Mouse (Mus musculus) stomach, embryonic 16.5 days (tissue): ENCODE results near the gene Smad5. TPM values are rescaled to one million over a fixed set of nuclear protein-coding genes. Genes with fewer than 3 reads are reported as not detected.

Source experiments
- ATAC-seq: fragments of 200-750 bp; cut with Nextera tagmentation; 2 replicates; pipeline ENCODE4 v1.8.0; 2017; ENCODE audit warnings: moderate number of reproducible peaks, moderate TSS enrichment; ENCODE audit not compliant: insufficient read depth, low FRiP score
- H3K27ac ChIP-seq: fragments of 300-500 bp; sonication (generic); 2 replicates; pipeline ENCODE4 v1.5.1; 2014; ENCODE audit warnings: low read length
- H3K27me3 ChIP-seq: fragments of 300-500 bp; sonication (generic); 2 replicates; pipeline ENCODE4 v1.6.1; 2014; ENCODE audit warnings: low read length, control low read depth, mixed read lengths; ENCODE audit not compliant: control insufficient read depth, insufficient read depth
- H3K36me3 ChIP-seq: fragments of 300-500 bp; sonication (generic); 2 replicates; pipeline ENCODE4 v1.6.1; 2014; ENCODE audit warnings: low read length; ENCODE audit not compliant: control insufficient read depth, insufficient read depth
- H3K4me1 ChIP-seq: fragments of 300-500 bp; sonication (generic); 2 replicates; pipeline ENCODE4 v1.6.1; 2014; ENCODE audit warnings: low read length, control low read depth, mixed read lengths; ENCODE audit not compliant: control insufficient read depth, insufficient read depth
- H3K4me2 ChIP-seq: fragments of 300-500 bp; sonication (generic); 2 replicates; pipeline ENCODE4 v1.6.1; 2014; ENCODE audit warnings: low read depth, low read length, mixed read lengths
- H3K4me3 ChIP-seq: fragments of 300-500 bp; sonication (generic); replicated peaks from 2 replicates; pipeline ENCODE4 v1.5.1; 2014; ENCODE audit warnings: mild to moderate bottlenecking, low read length
- H3K9ac ChIP-seq: fragments of 300-500 bp; sonication (generic); 2 replicates; pipeline ENCODE4 v1.6.1; 2014; ENCODE audit warnings: low read length
- H3K9me3 ChIP-seq: fragments of 300-500 bp; sonication (generic); replicated peaks from 2 replicates; pipeline ENCODE4 v1.6.1; 2016; ENCODE audit warnings: low read length, control low read depth; ENCODE audit not compliant: control insufficient read depth
- WGBS: fragments of 180-500 bp; shearing (Covaris S2); extraction: QIAGEN DNeasy Blood & Tissue Kit; methylation state at CpG from one replicate; pipeline ENCODE4 v1.1.7; 2014; 5-methylcytosine and 5-hydroxymethylcytosine counted together
- polyA plus RNA-seq: library from polyadenylated mRNA; unstranded; fragments of >200 nt; fragmentation: Nextera tagmentation; extraction: Ambion mirVana; gene quantifications from 2 replicates; pipeline ENCODE4 v1.2.1, GENCODE M21; 2015

The Smad5 gene
- polyA plus RNA-seq, 1 experiment from 2014 or later: 27.8 TPM

DNA sequence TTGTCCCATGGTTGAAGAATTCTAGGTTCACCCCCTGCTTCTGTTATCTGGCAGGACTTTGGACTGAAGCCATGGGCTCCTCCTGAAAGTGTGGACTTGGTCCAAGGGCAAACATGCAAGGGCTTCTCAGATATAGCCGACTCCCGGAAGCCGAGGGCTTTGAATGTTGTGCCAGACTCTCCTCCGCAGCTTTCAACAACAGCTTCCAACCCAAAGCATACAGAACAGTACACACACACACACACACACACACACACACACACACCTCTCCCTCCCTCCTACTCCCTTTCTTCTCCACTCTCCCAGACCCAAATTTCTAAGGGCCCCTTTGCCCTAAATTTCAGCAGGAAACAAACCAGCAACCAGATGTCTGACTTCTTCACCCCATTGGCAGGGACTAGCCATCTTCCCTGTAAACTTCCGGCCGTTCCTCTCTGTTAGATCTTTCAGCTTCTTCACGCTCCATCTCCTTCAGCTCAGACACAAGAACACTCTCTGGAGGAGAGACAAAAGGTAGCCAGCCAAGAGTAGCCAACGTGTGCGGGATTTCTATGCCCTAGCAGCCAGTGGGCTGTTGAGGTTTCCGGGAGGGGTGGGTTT is 24.5 kb upstream of the Smad5 start:
- Histone ChIP-seq H3K4me1 (peaks cover 25% of the 10 kb centered on the region), H3K9ac (no peak overlapping the region), H3K9me3 (no peaks in the 10 kb centered on the region), H3K36me3 (no peaks in the 10 kb centered on the region), H3K27ac (peak overlapping the region; percentile 69), H3K27me3 (no peaks in the 10 kb centered on the region), H3K4me3 (no peak overlapping the region), H3K4me2 (no peak overlapping the region)
- peak; percentile 48 for ATAC-seq
- WGBS: 28% methylated on average over 10 of the region's 10 CpGs

DNA sequence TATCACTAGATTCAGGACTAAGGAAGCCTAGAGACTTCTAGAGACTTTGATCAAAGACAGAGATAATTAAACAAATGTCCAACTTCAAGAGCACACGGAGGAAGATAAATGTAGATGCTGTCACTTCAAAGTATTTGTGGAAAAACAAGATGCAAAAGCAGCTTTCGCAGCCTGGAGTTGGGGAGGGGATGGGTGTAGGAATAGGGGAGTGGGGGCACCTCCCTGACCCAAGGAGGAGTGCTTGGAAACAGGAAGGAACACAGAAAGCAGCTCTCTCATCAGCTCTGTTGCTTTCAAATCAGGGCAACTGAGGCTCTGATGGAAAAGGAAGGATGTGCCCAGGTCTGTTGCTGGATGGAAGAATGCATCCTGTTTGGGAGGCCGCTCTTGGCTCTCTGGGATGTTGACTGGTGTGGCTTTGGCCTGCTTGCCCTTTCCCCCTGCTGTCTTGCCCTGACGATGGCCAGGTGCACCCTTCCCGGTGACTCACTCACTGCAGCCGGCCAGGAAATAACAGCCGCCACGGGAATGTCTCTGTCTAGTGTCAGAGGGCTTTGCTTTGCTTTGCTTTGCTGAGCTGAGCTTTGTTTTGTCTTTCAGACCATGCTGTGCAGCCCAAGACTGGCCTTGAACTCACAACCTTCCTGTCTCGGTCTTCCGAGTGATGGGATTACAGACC is 23.8 kb upstream of the Smad5 start:
- peak; percentile 48 for ATAC-seq
- no peak overlapping the region for H3K4me2 ChIP-seq

DNA sequence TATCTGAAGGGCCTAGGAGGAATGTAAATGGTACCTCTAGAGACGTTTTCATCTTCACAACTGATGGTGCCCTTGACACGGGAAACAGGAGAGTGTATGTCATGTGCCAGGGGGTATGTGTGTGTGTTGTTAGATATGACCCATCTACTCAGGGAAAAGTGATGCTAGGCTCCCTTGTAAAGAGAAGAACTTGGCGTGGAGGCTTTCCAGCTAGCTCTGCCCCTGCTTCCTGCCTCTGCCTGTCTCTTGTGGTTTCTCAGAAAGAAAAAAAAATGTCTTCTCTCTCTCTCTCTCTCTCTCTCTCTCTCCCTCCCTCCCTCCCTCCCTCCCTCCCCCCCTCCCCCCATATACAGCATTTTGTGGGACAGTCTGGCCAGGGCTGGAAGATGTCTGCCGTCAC is 20.9 kb upstream of the Smad5 start:
- no peak overlapping the region for H3K4me3 ChIP-seq
- peak overlapping the region; percentile 38 for H3K27ac ChIP-seq
- H3K9ac ChIP-seq: no peak overlapping the region
- no peak for ATAC-seq
- H3K4me1 ChIP-seq: peaks cover 28% of the 10 kb centered on the region
- no peaks in the 10 kb centered on the region for H3K36me3 ChIP-seq
- H3K4me2 ChIP-seq: peak overlapping the region; percentile 23; the same call in 1 of the 2 replicates
- H3K27me3 ChIP-seq: no peaks in the 10 kb centered on the region
- H3K9me3 ChIP-seq: no peaks in the 10 kb centered on the region
- WGBS: 58% methylated on average over 4 of the region's 4 CpGs

More for the DNA sequence above, 23.8 kb upstream of the Smad5 start:
- 32% methylated on average over 10 of the region's 10 CpGs for WGBS
- H3K27me3 ChIP-seq: no peaks in the 10 kb centered on the region
- no peak overlapping the region for H3K9ac ChIP-seq
- H3K36me3 ChIP-seq: no peaks in the 10 kb centered on the region
- no peak overlapping the region for H3K4me3 ChIP-seq
- peaks cover 28% of the 10 kb centered on the region for H3K4me1 ChIP-seq
- H3K9me3 ChIP-seq: no peaks in the 10 kb centered on the region
- H3K27ac ChIP-seq: peak overlapping the region; percentile 69

DNA sequence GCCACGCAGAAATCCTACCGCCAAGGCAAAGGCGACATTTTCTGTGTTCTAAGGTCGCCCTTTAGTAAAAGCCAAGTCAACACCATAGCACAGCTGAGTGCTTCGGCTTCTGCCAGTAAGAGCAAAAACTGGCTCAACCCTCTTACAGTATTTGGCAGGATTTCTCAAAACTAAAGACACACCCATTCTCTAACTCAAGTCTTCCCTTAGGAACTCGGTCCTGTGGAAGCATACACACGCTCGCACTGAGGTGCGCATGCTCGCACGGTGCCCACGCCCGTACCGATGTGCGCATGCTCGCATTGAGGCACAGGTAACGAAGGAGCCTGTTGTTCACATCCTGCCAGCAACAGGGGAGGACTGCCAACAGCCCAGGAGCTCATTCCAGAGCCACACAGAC is 20.5 kb upstream of the Smad5 start:
- Histone ChIP-seq H3K36me3 (no peaks in the 10 kb centered on the region), H3K27ac (peak overlapping the region; percentile 38), H3K9ac (no peak overlapping the region), H3K9me3 (no peaks in the 10 kb centered on the region), H3K4me3 (no peak overlapping the region), H3K4me2 (peak overlapping the region; percentile 23; the same call in 1 of the 2 replicates), H3K4me1 (peaks cover 28% of the 10 kb centered on the region), H3K27me3 (no peaks in the 10 kb centered on the region)
- 60% methylated on average over 17 of the region's 17 CpGs for WGBS
- ATAC-seq: peak; percentile 49; the same call in 1 of the 2 replicates

DNA sequence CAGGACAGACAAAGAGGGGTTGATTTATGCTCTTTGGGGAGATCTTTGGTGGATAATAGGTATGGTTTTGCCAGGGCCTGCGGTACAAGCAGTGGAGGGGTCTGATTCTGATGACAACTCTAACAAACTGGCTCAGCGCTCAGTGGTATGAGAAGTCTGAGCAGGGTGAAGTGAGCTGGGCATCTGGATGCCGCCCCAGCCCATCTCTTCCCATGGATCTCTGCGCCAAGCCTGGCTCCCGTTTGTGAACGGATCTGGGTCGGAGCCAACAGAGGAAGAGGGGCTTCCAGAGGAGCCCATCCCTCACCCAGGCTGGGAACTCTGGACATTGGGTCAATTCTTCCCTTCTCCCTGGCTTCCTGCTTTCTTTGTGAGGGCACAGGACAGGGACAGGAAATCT is 19.5 kb upstream of the Smad5 start:
- Histone ChIP-seq H3K27me3 (no peaks in the 10 kb centered on the region), H3K9ac (no peak overlapping the region), H3K4me2 (no peak overlapping the region), H3K4me1 (peaks cover 19% of the 10 kb centered on the region), H3K36me3 (no peaks in the 10 kb centered on the region), H3K27ac (no peak overlapping the region), H3K4me3 (no peak overlapping the region), H3K9me3 (no peaks in the 10 kb centered on the region)
- ATAC-seq: no peak
- WGBS: 81% methylated on average over 7 of the region's 7 CpGs

DNA sequence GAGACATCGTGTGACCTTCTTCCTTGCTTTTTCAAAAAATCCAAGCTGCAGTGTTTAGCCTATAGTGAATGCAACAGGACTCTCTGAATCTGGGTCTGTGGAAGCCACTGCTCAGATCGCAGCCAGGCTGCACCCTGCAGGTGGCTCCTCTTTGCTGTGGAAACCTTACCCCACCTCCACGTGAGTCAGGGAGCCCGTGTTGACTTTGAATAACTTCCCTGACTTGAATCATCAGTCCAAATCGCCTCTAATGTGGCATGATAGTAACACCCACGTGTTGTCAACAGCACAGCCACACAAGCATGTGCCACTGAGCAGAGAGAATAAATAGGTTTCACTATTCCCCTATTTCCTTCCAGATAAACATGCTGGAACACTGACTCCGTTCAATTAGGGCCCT is 10.8 kb upstream of the Smad5 start:
- Histone ChIP-seq H3K9me3 (no peaks in the 10 kb centered on the region), H3K4me2 (no peak overlapping the region), H3K9ac (no peak overlapping the region), H3K4me1 (peaks cover 9% of the 10 kb centered on the region; the same call in 1 of the 2 replicates), H3K27ac (no peak overlapping the region), H3K36me3 (no peaks in the 10 kb centered on the region), H3K27me3 (no peaks in the 10 kb centered on the region), H3K4me3 (no peak overlapping the region)
- ATAC-seq: no peak
- 42% methylated on average over 7 of the region's 7 CpGs for WGBS

DNA sequence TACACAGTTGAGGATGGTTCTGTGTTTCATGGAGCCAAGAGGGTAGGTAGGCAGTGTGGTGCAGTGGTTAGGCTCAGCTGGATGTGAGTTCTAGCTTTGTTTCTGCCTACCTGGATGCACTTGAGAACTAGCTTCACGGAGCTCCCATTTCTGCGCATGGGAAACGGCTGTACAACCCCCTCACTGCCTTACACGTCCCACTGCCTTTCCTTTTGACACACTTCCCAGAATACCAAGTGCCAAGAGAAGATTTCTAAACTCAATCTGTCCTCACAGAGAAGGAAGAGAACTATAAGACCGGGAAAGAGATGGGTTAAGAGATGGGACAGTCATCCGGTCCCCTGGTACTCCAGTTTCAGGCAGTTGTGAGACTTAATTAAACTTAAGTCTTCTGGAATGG is 10.2 kb upstream of the Smad5 start:
- H3K27ac ChIP-seq: no peak overlapping the region
- H3K9ac ChIP-seq: no peak overlapping the region
- 87% methylated on average over 6 of the region's 6 CpGs for WGBS
- no peaks in the 10 kb centered on the region for H3K27me3 ChIP-seq
- no peak overlapping the region for H3K4me3 ChIP-seq
- no peak overlapping the region for H3K4me2 ChIP-seq
- no peaks in the 10 kb centered on the region for H3K9me3 ChIP-seq
- H3K36me3 ChIP-seq: no peaks in the 10 kb centered on the region
- H3K4me1 ChIP-seq: peaks cover 15% of the 10 kb centered on the region; the same call in 1 of the 2 replicates
- no peak for ATAC-seq

DNA sequence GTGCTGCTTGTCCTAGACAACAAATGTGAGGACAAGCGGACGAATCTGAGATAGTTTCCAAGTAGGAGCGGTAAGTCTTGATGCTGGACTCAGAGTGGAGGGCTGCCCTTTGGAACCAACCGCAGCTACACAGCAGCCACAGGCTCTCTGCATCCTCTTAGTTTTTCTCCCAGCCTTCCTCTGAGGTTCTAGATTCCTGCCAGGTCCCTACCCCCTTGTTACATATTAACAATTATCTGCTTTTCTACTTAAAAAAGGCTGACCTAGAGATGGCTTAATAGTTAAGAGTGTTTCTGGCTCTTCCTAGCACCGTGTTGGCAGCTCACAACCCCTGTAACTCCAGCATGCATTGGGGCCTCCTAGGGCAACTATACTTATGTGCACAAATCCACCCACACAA is 7.1 kb upstream of the Smad5 start:
- H3K4me1 ChIP-seq: peaks cover 22% of the 10 kb centered on the region
- H3K27ac ChIP-seq: no peak overlapping the region
- no peak overlapping the region for H3K4me2 ChIP-seq
- H3K27me3 ChIP-seq: no peaks in the 10 kb centered on the region
- no peaks in the 10 kb centered on the region for H3K36me3 ChIP-seq
- WGBS: 75% methylated on average over 5 of the region's 5 CpGs
- H3K4me3 ChIP-seq: no peak overlapping the region
- no peaks in the 10 kb centered on the region for H3K9me3 ChIP-seq
- no peak for ATAC-seq
- no peak overlapping the region for H3K9ac ChIP-seq

DNA sequence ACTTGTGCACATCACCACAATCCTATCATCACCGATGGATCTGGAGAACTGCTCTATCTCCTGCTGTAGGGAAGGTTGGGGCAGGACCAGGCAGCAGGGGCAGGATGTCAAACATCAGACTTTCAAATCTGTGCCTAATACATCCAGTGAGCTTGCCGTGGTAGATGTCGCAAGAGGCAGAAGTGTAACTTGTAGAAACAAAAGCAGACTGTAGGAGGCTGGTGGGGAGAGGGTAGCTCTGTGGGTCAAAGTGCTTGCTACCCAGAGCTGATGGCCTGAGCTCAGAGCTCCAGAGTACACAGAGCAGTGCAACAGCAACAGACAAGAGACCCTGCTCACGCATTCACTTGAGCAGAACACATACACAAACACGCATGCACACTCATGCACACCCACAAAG is 6.1 kb upstream of the Smad5 start:
- 71% methylated on average over 5 of the region's 5 CpGs for WGBS
- no peak overlapping the region for H3K9ac ChIP-seq
- no peak for ATAC-seq
- H3K27me3 ChIP-seq: no peaks in the 10 kb centered on the region
- no peaks in the 10 kb centered on the region for H3K9me3 ChIP-seq
- H3K4me1 ChIP-seq: peaks cover 22% of the 10 kb centered on the region
- H3K36me3 ChIP-seq: no peaks in the 10 kb centered on the region
- no peak overlapping the region for H3K4me3 ChIP-seq
- no peak overlapping the region for H3K4me2 ChIP-seq
- no peak overlapping the region for H3K27ac ChIP-seq
